Mouse (Mus musculus) hindbrain, embryonic 10.5 days (tissue): ENCODE measurements around the gene Xirp2. TPM values are rescaled to one million over a fixed set of nuclear protein-coding genes. Genes with fewer than 3 reads are reported as not detected.

Experiments
- DNase-seq: peaks from one replicate; pipeline ENCODE4 v3.0.0-alpha.2; 2017; ENCODE audit warnings: low spot score
- H3K27ac ChIP-seq: fragments of 300-500 bp; sonication (generic); 2 replicates; pipeline ENCODE4 v1.5.1; 2016; ENCODE audit warnings: mild to moderate bottlenecking, moderate library complexity
- H3K27me3 ChIP-seq: fragments of 300-500 bp; sonication (generic); 2 replicates; pipeline ENCODE4 v1.6.1; 2016; ENCODE audit warnings: mild to moderate bottlenecking; ENCODE audit not compliant: poor library complexity, insufficient read depth, severe bottlenecking
- H3K36me3 ChIP-seq: fragments of 300-500 bp; sonication (generic); 2 replicates; pipeline ENCODE4 v1.6.1; 2016; ENCODE audit warnings: mild to moderate bottlenecking, moderate library complexity
- H3K4me1 ChIP-seq: fragments of 300-500 bp; sonication (generic); replicated peaks from 2 replicates; pipeline ENCODE4 v1.6.1; 2016; ENCODE audit warnings: mild to moderate bottlenecking
- H3K4me3 ChIP-seq: fragments of 300-500 bp; sonication (generic); 2 replicates; pipeline ENCODE4 v1.5.1; 2016; ENCODE audit warnings: mild to moderate bottlenecking, moderate library complexity
- H3K9me3 ChIP-seq: fragments of 300-500 bp; sonication (generic); 2 replicates; pipeline ENCODE4 v1.6.1; 2016; ENCODE audit warnings: mild to moderate bottlenecking, moderate library complexity
- WGBS: fragments of 180-500 bp; shearing (Covaris S2); methylation state at CpG from one replicate; pipeline ENCODE4 v1.1.7; 2016; 5-methylcytosine and 5-hydroxymethylcytosine counted together
- polyA plus RNA-seq: library from polyadenylated mRNA; unstranded; fragments of >200 nt; fragmentation: Nextera tagmentation; extraction: Ambion mirVana; gene quantifications from 2 replicates; pipeline ENCODE4 v1.2.1, GENCODE M21; 2016

Xirp2 gene
- polyA plus RNA-seq, 1 experiment from 2014 or later = not detected

GRCm38 (mm10) chr2:67567141-67567680 lies 121.4 kb downstream of the Xirp2 start:
- peaks cover 18% of the 10 kb centered on the region for H3K4me1 ChIP-seq
- no peaks in the 10 kb centered on the region for H3K36me3 ChIP-seq
- DNase-seq = peak; percentile 22
- H3K4me3 ChIP-seq = peak overlapping the region; percentile 80
- no peaks in the 10 kb centered on the region for H3K9me3 ChIP-seq
- WGBS = 13% methylated on average over 8 of the region's 8 CpGs
- H3K27ac ChIP-seq = no peak overlapping the region
- peaks cover 3% of the 10 kb centered on the region; the same call in 1 of the 2 replicates for H3K27me3 ChIP-seq

Other genes with a start within 250 kb of the Xirp2 start
- gene Gm21830, start 32.3 kb upstream of the Xirp2 start, polyA plus RNA-seq = not detected in 2 replicates
- gene Gm26727, start 12.8 kb upstream of the Xirp2 start, polyA plus RNA-seq = not detected in 2 replicates
- gene B3galt1, start 119.9 kb downstream of the Xirp2 start, polyA plus RNA-seq = 7.8 and 12.8 TPM in 2 replicates